Mouse (Mus musculus) gastrocnemius, postnatal 10 days (tissue): Measurements from ENCODE around the gene Psen2. TPM values are rescaled to one million over a fixed set of nuclear protein-coding genes. Genes with fewer than 3 reads are reported as not detected.

ENCODE experiments used
- DNase-seq: peaks from one replicate; pipeline ENCODE4 v3.0.0; 2021; ENCODE audit warnings: mixed read lengths
- total RNA-seq, 2 experiments: library from RNA; stranded (reverse); gene quantifications; 2 replicates each; pipeline ENCODE4 v1.2.3; 2021

The Psen2 gene
- total RNA-seq, 2 experiments from 2014 or later = 11.3 to 11.7 TPM

DNA sequence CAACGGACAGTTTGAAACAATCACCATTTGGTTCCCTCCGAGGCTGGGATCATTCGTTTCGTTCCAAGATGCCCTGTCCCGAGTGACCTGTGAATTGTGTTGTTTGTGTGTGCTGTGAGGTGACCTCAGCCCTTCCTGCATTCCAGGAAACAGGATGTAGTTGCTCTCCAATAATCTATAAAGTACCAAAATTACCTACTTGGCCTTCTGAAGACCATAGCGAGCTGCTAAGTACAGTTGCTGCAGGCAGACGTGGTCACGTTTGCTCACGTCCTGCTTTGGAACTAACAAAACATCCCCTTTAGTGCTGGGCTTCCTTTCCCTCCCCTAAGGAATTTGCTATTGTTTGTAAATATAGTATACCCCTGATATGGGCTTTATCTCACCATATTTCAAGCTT, 14.3 kb upstream of the Psen2 start:
- DNase-seq = no peak

DNA sequence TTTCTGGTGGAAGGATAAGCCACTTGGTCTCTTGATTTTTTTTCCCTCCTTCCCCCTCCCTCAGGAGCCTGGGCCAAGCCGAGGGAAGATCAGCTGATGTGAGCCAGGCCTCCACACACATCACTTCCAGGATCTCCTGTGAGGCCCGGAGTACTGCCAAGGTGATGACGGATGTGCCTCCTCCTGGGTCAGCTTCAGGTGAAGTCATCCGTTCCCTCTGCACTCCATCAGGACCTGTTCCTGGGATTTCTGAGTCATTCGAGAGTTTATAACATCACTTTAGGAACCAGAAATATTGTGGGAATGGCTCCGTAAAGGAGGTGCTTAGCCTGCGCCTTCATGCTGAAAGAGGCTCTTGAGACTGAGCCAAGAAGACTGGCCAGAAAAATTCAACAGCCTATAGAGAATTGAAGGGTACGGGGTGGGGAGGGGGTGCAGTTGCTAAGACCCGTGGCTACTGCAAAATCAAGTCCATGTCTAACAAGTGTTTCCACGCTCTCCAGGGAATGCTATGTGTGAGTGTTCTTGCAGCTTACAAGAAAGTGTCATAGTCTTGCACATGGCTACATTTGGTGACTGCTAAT, 11.6 kb upstream of the Psen2 start:
- DNase-seq = no peak

DNA sequence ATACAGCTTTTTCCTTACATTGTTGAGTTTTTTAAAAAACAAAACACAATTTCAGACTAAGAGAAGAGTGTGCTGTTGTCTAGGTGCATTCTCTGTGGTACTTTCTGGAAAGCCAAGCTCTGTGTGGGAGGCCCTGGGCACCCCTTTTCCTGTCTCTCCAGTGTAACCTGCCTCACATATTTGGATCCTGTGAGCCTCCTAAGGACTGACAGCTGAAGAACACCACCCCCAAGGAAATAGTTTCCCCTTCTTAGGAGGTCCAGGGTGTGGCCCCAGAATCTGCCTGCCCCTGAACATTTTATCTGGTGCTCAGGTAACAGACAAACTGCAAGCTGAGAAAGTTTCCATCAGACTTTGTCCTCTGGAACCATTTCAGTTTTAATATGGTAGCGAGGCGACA, 5.8 kb upstream of the Psen2 start:
- no peak for DNase-seq

DNA sequence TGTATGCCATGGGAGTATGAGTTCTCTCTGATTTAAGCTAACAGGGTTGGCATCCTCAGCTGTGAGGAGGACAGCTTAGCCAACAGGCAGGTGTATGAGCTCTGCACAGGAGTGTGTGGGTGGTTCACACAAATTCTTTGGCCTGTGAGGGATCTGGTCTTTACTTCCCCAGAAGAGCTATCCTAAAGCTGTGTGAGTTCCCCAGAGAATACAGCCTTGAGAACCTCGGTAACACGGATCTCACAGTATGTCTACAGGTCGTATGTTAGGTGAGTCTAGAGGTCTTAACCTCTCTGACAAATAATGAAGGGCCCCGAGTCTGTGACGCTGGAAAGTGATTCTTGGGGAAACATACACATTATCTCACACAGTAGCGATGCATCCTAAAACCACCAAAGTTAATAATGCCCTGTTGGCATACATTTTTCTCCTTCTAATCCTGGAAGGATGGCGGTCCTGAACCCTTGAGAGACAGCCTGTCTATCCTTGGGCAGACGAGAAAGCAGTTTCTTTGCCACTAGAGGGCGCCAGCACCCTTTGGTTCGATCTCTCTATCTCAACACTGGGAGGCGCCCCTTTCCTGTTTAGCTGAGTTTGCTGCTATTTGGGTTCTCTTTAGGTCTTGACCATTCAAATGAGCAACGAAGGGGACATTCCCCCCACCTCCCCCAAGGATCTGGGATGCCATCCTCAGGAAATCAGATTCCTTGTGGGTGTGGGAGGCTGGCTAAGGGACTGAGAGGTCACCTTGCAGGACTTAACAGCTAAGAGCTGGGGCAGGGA, 5.2 kb upstream of the Psen2 start:
- peak; percentile 93 for DNase-seq

DNA sequence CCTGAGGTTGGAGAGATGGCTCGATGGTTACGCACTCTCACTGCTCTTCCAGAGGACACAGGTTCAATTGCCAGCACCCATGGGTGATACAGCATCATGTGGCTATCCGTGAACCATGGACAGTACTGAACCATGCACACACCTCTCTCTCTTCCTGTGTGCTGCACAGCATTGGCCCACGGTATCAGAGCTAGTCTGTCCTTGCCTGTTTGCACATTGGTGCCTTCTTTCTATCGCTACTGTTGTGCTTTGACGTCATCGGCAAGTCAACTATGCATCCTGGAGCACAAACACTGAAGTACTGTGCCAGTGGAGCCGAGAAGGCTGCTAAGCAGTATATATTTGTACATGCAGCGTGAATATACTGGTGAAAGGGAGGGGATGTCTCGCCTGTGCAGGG, 3.9 kb upstream of the Psen2 start:
- DNase-seq = no peak

DNA sequence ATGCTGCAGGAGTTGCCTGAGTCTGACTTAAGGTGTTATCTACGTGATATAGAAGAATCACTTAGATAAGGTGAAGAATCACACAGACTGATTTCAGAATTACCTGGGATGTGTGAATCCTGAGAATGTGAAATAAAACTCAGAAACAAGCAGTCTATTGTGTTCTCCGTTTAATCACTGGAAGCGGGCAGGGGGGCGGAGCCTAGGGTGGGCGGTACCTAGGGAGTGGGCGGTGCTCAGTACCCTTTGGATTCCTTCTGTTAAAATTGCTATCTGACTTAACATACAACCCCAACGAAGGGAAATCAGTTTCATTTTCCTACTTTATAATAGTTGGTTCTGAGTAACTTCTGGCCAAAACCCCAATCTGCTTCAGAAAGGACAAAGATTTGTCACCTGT, 2.2 kb upstream of the Psen2 start:
- peak; percentile 36 for DNase-seq

DNA sequence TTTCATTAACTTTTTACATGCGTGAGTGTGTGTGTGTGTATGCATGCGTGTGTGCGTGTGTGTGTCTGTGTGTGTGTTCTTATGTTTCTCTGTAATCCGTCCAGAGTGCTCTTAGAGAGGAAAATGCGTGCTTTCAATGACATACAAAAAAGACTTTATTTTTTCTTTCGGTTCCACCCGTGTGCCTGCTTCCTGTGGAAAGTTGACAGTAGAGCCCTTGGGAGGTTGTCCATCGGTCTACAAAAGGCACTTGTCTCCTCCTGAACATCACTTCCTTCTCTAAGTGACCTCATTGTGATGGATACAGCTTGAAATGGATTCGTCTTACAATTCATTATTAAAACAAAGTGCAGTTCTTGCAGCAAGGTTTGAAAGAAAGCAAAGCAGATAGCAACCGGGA, 1.6 kb upstream of the Psen2 start:
- no peak for DNase-seq

DNA sequence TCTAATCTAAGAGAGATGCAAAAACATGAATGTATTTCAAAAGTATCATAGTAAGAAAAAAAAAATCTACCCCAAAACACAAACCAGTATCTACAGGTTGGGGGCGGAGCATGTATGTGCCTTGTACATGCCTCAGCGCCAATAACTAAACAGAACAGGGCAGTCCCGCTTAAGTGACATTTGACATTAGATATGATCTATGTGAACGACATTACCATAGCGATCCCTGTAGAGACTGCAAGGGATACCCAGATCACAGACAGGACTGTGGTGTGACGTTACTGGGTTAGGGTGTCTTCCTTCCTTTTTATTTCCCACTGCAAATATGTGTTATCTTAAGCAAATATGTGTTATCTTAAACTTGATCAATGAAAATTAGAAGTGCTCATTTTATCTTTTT, 1.2 kb upstream of the Psen2 start:
- DNase-seq = no peak

DNA sequence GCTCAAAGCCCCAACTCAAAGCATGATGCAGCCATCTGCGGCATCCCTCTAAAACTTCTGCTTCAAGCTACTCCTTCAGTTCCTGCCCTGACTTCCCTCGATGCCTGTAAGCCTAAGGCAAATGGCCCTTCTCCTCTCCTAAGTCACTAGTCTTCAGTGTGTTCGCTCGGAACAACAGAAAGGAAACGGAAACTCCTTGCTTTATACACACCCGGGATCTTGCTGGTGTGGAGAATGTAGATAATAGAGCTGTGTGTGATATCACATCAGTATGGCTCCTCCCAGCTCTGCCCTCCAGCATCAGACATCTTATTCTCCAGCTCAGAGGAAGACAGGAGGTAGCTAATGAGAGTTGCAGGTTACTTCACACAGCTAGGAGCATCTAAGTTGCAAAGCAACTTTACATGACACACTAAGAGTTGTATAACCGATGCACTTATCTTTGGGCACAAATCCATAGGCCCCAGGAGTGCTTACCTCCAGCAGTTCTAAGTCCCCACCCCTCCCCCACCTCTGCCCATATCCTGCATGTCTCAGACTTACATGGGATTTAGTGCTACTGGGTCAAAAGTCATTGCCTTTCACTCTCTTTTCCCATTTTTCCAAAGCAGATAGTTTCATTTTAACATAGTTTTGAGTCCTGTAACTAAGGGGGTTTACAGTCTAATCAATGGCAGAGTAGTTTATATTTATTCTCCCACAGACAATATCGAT, 1.2 kb downstream of the Psen2 start:
- no peak for DNase-seq

DNA sequence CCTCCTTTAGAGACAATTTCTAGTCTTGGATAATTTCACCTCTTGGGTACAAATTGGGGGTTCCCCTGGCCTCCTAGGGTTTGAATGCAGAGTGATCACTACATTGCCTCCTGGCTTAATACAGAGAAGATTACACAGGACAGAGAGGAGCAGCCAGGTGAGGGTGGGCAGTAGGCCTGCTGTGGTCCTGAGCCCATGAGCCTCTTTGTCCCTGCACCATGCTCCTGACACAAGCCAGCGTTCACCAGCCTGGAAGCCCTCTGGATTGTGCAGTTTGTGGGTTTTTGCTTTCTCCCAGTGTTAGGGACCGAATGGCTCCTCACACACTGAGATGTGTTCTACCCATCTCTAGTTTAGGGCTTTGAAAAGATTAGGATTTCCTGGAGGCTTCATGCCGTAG, 1.8 kb downstream of the Psen2 start:
- DNase-seq = no peak

DNA sequence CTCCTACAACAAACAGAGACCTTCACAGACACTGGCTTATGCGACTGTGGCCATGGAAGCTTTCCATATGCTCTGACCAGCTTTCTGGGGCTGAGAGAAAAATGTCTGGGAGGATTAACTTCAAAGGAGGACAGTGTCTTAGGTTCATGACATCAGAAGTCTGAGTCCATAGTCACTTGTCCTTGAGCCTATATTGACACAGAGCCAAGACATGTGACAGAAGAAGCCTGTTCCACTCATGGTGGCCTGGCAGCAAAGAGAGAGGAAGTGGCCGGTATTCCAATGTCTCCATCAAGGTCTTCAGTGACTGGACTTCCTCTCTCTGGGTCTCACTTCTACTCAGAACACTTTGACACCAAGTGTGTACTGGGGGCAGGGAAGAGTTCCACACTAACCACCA, 2.4 kb downstream of the Psen2 start:
- DNase-seq = no peak

DNA sequence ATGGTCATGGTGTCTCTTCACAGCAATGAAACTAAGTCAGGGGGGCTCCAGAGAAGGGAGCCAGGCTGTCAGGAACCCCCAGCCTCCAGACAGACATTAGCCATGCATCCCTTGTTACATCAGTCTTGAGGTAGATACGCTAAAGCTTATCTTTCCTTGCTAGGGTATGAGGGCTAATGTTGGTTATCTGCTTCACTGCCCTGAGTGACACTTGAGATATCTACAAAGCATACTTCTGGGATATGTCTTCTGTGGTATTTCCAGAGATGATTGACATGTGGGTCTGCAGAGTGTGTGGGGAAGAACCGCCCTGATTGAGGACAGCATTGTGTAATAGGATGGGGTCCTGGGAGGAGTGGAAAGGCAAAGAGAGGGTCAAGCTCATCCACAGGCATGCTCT, 3.5 kb downstream of the Psen2 start:
- DNase-seq = no peak

DNA sequence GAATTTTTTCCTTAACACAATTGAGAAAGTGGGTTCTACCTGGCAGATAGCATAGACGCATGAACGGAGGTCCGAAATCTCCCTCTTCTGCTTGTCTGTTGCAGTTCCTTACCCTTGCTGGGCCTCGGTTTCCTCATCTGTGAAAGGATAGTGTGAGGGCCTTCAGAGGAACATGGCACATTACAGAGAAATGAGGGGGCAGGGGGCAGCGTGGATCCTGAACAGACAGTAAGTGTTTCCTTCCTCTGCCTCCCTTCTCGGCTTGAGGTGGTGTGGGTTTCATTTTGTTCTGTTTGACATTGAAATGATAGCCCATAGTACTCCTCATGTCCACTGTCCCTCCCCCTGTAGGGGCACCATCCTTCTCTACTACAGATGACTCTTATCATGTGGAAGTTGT, 5.8 kb downstream of the Psen2 start:
- no peak for DNase-seq

DNA sequence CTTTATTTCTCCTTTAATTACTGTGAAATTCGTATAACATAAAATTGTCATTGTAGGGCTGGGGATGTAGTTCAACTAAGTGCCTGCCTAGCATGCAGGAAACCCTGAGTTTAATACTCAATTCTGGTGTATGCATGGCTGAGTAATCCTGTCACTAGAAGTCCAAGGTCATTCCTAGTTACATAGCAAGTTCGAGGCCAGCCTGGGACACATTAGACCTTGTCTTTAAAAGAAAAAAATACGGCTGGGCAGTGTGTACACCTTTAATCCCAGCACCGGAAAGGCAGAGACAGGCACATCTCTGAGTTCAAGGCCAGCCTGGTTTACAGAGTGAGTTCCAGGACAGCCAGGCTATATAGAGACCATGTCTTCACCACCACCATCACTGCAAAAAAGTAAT, 6.4 kb downstream of the Psen2 start:
- DNase-seq = no peak

DNA sequence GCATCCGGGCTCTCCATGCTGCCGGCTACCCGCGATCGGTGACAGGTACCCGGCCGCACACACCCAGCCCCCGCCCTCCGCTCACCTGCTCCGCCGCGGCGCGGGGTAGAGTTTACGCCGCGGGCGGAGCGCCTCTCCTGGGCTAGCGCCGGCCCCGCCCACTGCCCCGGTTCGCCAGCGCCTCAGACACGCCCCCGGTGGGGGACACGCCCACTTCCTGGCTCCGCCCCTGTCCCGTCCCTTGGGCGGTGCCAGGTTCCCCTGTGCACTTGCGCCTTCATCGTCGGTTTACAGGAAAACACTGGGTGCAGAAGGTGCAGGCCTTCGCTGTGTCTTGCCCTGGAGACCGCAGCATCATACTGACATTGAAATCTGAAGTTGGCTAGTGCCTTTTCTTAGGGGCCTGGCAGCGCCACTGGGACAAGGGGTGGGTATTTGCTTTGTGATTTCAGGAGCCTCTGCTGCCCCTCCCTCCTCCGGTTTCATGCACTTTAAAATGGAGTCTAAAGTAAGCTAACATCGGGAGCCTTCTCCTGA, 7.0 kb downstream of the Psen2 start:
- peak; percentile 99 for DNase-seq

DNA sequence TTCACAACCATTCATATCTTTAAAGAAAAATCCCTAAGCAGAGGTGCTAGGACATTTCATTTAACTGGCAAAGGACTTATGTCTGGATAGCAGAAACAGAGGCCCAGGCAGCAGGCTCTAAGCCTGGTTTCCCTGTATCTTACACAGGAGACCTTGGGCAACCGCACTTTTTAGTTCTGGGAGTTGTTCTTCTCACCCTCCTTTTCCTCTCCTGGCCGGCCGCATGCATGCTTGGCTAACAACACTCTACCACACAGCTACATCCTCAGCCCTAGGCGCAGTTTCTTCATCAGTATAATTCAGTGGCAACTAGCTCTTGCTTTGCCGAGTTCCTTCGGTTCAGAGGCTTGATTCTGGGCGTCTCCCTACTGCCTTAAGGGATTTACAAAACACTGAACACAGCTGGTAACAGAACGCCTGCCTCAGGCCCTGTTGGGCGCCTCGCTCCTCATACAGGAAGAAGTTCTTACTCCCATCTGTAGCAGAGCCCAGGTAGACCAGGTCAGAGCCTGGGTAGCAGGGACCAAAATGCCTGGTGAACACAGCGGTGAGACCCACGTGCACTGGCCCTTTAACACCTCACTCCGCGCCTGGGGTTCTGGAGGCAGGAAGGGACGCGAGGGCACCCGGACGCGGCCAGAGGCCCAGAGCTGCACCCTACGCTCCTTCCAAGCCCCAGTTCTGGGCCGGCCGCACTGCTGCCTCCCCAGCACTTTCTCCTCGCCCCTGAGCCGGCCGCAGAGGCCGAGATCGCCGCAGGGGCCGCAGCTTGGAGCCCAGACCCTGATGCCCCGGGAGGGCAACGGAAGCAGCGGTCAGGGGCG, 7.7 kb downstream of the Psen2 start:
- peak; percentile 51 for DNase-seq

DNA sequence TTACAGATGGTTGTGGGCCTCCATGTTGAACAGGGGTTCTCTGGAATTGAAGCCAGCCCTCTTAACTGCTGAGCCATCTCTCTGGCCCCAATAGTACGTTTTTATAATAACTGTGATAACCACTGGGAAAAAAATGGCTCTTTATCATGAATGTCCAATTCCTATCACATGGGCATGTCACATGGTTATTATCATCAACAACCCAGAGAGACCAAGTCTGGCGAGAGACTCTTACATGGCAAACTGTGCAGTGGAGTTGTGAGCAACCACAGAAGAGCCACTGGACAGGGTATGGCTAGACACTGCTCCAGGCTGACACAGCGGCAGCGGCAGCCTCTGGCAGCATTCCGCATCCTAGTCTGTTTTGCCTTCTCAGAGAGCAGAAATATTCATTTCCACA, 8.9 kb downstream of the Psen2 start:
- no peak for DNase-seq

DNA sequence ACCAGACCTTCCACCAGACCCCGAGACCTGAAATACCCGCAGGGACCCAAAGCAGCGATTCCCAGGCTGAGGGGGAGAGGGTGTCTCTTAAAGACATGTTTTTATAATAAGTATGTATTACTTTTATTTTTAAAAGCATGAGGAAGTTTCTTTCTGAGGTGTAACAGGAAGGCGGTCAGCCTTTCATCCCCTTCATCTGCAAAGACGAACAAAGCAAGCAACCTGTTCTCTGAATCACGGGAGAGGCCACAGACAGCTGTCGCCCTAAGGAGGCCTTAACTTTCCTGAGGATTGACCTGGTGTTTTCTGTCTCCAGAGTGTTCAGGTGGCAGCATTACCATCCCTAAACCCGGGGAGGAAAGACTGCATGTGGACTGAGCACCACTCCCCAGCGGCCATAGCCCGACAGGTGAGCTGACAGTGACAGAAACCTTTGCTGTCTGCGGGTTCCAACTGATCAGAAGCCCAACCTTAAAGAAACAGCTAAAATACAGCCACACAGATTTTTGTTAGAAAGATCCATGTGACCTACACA, 10.5 kb downstream of the Psen2 start:
- DNase-seq = no peak

DNA sequence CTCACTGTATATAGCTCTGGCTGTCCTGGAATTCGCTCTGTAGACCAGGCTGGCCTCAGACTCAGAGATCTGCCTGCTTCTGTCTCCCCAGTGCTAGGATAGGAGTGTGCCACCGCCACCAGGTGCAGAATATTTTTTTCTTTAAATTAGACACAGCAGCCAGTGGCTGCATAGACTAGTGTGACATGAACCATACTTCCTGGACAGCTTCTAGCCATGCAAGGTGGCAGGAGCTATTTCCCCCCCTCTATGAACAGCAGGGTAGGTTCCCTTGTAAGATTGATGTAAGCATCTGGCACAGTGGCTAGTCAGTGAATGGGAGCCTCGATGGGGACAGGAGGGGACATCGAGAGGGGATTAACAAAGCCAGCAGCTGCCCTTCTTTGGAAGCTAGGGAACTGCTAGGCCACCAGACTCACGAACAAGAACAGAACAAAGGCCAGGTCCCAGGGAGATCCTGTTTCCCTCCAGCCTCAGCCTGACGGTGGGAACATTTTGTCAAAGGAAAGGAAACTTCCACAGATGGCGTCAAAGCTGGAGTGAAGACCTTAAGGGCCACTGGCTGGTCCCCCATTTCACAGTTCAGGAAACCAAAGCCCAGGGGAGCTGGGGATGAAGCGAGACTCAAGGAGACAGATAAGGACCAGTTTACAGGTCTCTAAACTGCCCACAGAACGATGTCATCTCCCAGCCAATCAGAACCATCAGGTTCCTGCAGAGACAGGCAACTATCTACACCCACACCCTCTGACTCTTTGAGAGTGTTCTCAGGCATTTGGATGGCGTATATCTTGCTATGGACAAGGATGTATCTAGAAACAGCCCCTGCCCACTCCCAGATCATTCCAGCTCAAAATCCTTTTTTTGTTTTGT, 11.8 kb downstream of the Psen2 start:
- DNase-seq = no peak

DNA sequence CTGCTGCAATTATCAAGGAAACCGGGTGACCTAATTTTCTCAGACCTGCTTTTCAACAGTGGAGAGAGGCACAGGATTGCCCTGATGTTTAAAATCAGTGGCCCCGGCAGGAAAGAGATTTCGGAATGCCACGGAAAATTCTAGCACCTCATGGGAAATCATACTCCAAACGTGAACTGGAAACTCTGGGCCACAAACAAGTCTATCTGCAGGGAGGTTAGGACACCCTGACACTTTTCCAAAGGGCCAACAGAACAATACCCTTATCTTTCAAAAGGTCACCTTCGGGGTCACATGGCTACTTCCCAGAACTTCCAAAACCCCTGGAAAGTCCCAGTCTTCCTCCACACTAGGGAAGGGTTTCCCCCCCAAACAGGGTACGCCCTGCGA, 12.8 kb downstream of the Psen2 start:
- no peak for DNase-seq
